Mouse (Mus musculus): ENCODE results near the gene Prss42.
"Not testable (repeated sequence)": the region's sequence is repeated elsewhere in the genome, so short reads cannot be mapped to it uniquely, and the experiment has no call there.

The Prss42 gene

GRCm38 (mm10) chr9:110788169-110788568, 9.8 kb upstream of the Prss42 start:
- no peak for DNase-seq (ENCODE audit: extremely low spot score)

DNA sequence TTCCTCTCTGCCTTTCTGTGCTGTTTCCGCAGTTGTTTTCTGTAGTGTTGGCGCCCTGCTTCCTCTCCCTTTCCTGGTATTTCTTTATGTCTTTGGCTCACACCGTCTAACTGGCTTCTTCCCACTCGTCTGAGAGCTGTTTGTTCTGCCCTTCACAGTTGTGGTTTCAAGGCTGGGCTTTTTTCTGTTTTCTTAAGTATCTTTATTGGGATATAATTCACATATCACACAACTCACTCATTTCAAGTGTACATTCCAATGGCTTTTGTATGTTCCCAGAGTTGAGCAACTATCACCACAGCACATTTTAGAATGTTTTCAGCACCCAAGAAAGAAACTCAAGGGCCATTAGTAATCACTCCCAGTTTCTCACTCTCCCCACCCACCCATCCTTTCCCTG, 7.5 kb upstream of the Prss42 start:
- no peak for DNase-seq (ENCODE audit: extremely low spot score)

DNA sequence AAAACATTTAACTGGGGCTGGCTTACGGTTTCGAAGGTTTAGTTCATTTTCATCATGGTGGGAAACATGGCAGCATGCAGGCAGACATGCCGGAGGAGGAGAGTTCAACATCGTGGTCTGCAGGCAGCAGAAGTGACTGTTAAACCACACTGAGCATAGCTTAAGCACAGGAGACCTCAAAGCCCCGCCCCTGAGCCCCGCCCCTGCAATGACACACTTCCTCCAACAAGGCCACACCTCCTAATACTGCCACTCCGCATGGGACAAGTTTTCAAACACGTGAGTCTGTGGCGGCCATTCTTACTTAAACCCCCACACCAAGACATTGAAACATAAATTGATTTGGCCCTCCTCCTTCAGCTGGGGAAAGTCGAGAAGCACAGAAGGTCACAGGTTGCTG, 953 bp upstream of the Prss42 start:
- no peak for DNase-seq (ENCODE audit: extremely low spot score)

DNA sequence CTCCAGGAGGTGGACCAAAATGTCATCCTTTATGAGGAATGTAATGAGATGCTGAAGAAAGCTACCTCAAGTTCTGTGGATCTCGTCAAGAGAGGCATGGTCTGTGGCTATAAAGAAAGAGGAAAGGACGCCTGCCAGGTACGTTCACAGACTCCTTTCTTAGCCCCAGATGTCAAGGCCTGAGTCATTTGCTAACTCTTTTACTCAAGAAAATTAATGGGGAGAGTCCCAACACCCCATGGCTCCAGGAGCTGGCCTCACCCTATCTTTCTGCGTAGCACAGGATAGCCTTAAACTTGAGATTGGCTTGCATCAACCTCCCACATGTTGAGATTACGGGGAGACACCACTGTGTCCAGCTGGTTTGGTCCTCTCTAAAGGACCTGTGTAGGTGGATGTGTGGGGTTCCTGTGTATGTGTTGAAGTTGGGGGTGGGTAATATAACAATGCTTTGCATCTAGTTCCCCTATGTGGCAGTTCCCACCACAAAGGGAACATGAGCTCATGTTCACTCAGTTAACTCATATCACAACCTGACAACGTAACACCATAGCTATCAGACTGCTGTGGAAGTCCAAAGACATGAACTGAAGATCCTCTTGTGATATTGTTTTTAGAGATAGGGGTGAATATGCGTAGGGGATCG, 3.0 kb downstream of the Prss42 start:
- no peak for DNase-seq (ENCODE audit: extremely low spot score)

DNA sequence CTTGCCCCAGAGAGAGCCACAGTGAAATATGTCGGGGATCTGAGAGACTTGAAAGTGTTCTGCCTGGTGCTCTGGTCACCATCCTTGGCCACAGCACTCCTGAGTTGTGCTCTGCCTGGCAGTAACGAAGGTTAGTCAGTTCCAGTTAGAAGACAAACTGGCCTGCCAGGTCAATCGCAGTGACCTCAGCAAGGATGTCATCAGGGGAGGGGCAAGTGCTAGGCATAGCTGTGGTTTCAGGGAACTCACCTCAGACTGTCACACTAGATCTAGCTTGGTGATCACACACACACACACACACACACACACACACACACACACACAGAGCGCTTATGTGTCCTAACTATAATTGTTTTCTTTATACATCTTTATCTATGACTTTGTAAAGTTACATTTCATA, 5.3 kb downstream of the Prss42 start:
- DNase-seq (ENCODE audit: extremely low spot score): no peak

DNA sequence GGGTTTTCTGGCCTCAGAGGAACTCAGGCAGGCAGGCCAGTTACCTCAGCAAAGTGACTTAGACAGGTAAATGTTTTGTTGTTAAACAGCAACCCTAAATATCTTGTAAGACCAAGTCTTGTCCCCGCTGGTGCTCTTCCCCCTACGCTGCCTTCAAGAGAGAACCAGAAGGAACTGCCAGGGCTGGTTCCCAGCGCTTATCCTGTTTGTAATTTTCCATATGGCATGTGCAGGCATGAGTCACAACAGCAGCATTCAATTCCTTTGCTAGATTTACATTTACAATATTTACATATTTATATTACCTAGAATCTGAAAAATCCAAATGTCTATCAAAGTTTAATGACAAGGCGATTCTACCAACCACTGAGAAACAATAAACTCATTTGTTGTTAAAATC, 12.1 kb downstream of the Prss42 start:
- no peak for DNase-seq (ENCODE audit: extremely low spot score)

GRCm38 (mm10) chr9:110813789-110814188, 15.8 kb downstream of the Prss42 start, which contains the start of gene Prss44:
Prss44 (plus strand) TSS chr9:110813994.
- no peak for DNase-seq (ENCODE audit: extremely low spot score)

DNA sequence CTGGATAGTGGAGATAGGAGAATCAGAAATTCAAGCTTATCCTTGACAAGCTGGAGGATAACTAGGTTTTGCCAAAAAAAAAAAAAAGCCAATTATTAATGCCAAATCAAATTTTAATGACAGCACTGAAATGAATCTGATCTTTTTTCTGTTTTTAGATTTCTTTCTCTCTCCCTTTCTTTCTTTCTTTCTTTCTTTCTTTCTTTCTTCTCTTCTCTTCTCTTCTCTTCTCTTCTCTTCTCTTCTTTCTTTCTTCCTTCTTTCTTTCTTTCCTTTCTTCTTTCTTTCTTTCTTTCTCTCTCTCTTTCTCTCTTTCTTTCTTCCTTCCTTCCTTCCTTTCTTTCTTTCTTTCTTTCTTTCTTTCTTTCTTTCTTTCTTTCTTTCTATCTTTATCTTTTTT, 22.6 kb downstream of the Prss42 start:
- DNase-seq (ENCODE audit: extremely low spot score): not testable (repeated sequence)

- no peak for DNase-seq (ENCODE audit: extremely low spot score)
Measured at GRCm38 (mm10) chr9:110821436-110821835, 23.5 kb downstream of the Prss42 start.

DNA sequence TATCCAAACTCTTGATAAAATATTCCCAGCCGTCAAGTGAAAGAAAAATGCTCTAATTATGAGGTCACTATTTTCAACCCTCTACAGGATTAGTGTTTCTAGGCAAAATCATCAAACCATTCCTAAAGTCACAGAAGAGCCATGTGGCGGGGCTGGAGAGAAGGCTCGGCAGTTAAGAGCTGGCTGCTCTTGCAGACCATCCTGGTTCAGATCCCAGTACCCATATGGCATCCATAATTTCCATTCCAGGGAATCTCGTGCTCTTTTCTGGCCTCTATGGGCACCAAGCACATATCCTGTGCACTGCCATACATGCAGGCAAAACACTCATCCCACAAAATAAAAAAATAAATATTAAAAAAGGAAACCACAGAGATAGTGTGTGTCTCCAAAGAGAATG, 27.5 kb downstream of the Prss42 start:
- DNase-seq (ENCODE audit: extremely low spot score): no peak

- DNase-seq (ENCODE audit: extremely low spot score): no peak
Measured at GRCm38 (mm10) chr9:110825832-110826231, 27.9 kb downstream of the Prss42 start.

DNA sequence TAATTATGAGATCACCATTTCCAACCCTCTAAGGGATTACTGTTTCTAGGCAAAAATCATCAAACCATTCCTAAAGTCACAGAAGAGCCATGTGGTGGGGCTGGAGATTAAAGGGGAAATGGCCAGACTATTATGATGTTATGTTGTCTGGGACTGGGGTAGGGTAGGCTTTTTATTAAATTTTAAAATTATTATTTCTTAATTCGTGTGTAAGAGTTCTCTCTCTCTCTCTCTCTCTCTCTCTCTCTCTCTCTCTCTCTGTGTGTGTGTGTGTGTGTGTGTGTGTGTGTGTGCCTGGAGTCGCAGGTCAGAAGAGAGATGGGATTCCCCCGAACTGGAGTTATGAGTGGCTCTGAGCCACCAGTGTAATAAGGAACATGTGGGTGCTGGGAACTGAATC, 28.4 kb downstream of the Prss42 start, which contains the start of gene Prss43:
Gene Prss43 (plus strand): TSS at position 301 of the 400 bp plus-strand sequence.
- DNase-seq (ENCODE audit: extremely low spot score): no peak

GRCm38 (mm10) chr9:110833021-110833420, 35.1 kb downstream of the Prss42 start:
- no peak for DNase-seq (ENCODE audit: extremely low spot score)

DNA sequence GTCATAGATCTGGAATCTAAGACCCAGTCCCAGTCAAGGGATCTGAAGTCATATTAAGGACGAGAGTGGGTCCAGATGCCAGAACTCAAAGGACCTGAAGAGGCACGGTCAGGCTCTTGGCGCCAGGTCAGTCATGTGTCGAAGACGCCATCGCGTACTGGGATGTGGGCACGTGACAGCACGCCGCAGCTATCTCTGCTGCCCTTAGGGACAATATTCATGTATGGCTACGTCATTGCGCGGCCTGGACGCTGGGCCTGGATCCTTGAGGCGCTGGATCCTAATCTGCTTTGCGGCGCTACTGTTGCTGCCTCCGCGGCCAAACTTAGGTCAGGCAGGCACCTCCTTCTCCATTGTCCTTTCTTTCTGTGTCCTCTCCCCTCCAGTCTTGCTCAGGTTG, 36.4 kb downstream of the Prss42 start, which contains the start of gene Prss45:
Gene Prss45 (plus strand): TSS at position 178 of the 400 bp plus-strand sequence.
- no peak for DNase-seq (ENCODE audit: extremely low spot score)

DNA sequence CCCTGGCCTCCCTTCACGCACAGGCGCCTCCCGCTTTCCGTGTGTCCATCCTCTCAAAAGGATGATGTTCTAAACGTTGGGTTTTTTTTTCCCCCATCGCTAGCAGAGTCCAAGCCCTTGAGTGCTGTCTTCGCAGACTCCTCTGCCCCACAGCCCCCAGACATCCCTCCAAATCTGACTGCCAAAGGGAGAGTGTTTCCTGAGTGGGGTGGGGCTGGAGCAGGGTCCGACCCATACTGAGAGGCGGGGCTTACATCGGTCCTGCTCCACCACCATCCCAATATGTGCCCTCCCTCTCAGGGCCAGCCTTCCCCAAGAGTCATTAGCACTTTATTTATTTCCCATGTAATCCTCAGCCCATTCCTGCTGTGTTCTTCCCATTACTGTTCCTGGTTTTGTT, 37.0 kb downstream of the Prss42 start:
- no peak for DNase-seq (ENCODE audit: extremely low spot score)

- no peak for DNase-seq (ENCODE audit: extremely low spot score)
Measured at GRCm38 (mm10) chr9:110836112-110836511, 38.1 kb downstream of the Prss42 start.

- no peak for DNase-seq (ENCODE audit: extremely low spot score)
Measured at GRCm38 (mm10) chr9:110840905-110841304, 42.9 kb downstream of the Prss42 start.

DNA sequence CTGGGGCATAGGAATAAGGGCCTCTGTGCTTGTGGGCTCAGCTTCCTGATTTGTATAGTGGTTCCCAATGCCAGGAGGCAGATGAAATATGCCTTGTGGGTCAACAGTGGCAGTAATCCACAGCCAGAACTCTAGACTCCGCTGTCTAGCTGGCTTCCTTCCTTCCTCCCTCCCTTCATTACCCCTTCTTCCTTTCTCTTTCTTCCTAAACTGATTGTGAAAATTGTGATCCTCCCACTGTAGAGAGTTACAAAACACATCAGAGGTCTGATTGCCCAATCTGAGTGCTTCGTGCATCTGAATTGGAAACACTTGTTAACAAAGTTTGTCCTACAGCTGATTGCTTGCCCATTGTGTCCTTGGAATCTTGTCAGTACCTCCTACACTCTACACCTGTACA, 43.5 kb downstream of the Prss42 start:
- no peak for DNase-seq (ENCODE audit: extremely low spot score)

- DNase-seq (ENCODE audit: extremely low spot score): no peak
Measured at GRCm38 (mm10) chr9:110844206-110844605, 46.2 kb downstream of the Prss42 start, which contains the start of gene Prss46. Prss46 (plus strand) TSS chr9:110844506.

- DNase-seq (ENCODE audit: extremely low spot score): no peak
Measured at GRCm38 (mm10) chr9:110849162-110849561, 51.2 kb downstream of the Prss42 start.
